Mouse (Mus musculus) limb, embryonic 10.5 days (tissue): ENCODE data around the gene Dlg2. TPM values are rescaled to one million over a fixed set of nuclear protein-coding genes. Genes with fewer than 3 reads are reported as not detected.

Experiments used
- DNase-seq: peaks from one replicate; pipeline ENCODE4 v3.0.0-alpha.2; 2017; ENCODE audit warnings: low spot score
- H3K27ac ChIP-seq: fragments of 300-500 bp; sonication (generic); 2 replicates; pipeline ENCODE4 v1.5.1; 2016; ENCODE audit warnings: mild to moderate bottlenecking
- H3K27me3 ChIP-seq: fragments of 300-500 bp; sonication (generic); 2 replicates; pipeline ENCODE4 v1.6.1; 2016; ENCODE audit warnings: low read depth, mild to moderate bottlenecking; ENCODE audit not compliant: poor library complexity, severe bottlenecking
- H3K36me3 ChIP-seq: fragments of 300-500 bp; sonication (generic); 2 replicates; pipeline ENCODE4 v1.6.1; 2016; ENCODE audit warnings: mild to moderate bottlenecking, moderate library complexity
- H3K4me1 ChIP-seq: fragments of 300-500 bp; sonication (generic); 2 replicates; pipeline ENCODE4 v1.6.1; 2016
- H3K4me3 ChIP-seq: fragments of 300-500 bp; sonication (generic); 2 replicates; pipeline ENCODE4 v1.5.1; 2016; ENCODE audit warnings: mild to moderate bottlenecking, moderate library complexity
- H3K9me3 ChIP-seq: fragments of 300-500 bp; sonication (generic); replicated peaks from 2 replicates; pipeline ENCODE4 v1.6.1; 2016; ENCODE audit warnings: mild to moderate bottlenecking
- WGBS: fragments of 180-500 bp; shearing (Covaris S2); methylation state at CpG from one replicate; pipeline ENCODE4 v1.1.7; 2016; 5-methylcytosine and 5-hydroxymethylcytosine counted together
- polyA plus RNA-seq: library from polyadenylated mRNA; unstranded; fragments of >200 nt; fragmentation: Nextera tagmentation; extraction: Ambion mirVana; gene quantifications from 2 replicates; pipeline ENCODE4 v1.2.1, GENCODE M21; 2016

Gene Dlg2
- polyA plus RNA-seq, 1 experiment from 2014 or later = 0.53 TPM

- Histone ChIP-seq H3K36me3 (no peaks in the 10 kb centered on the region), H3K27ac (no peak overlapping the region), H3K4me3 (no peak overlapping the region), H3K9me3 (no peaks in the 10 kb centered on the region), H3K27me3 (no peaks in the 10 kb centered on the region), H3K4me1 (no peaks in the 10 kb centered on the region)
- no peak for DNase-seq
These were observed 1096.8 kb downstream of the Dlg2 start for GRCm38 (mm10) chr7:91573321-91573720.

- H3K4me3 ChIP-seq = no peak overlapping the region
- 83% methylated on average over 6 of the region's 6 CpGs for WGBS
These were observed 1099.7 kb downstream of the Dlg2 start for GRCm38 (mm10) chr7:91576216-91576615.

DNA sequence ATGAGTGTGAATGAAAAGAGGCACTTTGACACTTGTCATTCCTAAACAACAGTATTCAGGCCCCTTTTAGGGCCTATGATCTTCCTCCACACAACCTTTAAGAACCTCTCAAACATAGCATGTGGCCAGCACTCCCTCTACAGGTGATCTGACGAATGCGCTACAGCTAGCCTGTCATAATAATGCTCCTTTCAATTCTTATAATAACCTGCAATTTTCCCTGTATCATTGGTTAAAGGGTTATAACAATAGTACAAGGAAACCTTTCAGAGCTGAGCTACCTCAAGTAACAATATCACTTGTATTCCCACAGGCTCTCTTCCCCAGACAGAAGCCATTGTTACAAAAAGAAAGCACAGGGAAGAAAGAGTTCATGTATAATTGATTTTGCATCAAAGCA is 1105.7 kb downstream of the Dlg2 start:
- 71% methylated on average over 2 of the region's 2 CpGs for WGBS
- no peak overlapping the region for H3K27ac ChIP-seq
- no peaks in the 10 kb centered on the region for H3K4me1 ChIP-seq
- DNase-seq = no peak
- H3K4me3 ChIP-seq = no peak overlapping the region
- H3K36me3 ChIP-seq = no peaks in the 10 kb centered on the region
- no peaks in the 10 kb centered on the region for H3K27me3 ChIP-seq
- H3K9me3 ChIP-seq = no peaks in the 10 kb centered on the region

More at GRCm38 (mm10) chr7:91576216-91576615, 1099.7 kb downstream of the Dlg2 start:
- Histone ChIP-seq H3K27ac (no peak overlapping the region), H3K9me3 (no peaks in the 10 kb centered on the region), H3K36me3 (no peaks in the 10 kb centered on the region), H3K4me1 (no peaks in the 10 kb centered on the region), H3K27me3 (no peaks in the 10 kb centered on the region)
- DNase-seq = no peak

DNA sequence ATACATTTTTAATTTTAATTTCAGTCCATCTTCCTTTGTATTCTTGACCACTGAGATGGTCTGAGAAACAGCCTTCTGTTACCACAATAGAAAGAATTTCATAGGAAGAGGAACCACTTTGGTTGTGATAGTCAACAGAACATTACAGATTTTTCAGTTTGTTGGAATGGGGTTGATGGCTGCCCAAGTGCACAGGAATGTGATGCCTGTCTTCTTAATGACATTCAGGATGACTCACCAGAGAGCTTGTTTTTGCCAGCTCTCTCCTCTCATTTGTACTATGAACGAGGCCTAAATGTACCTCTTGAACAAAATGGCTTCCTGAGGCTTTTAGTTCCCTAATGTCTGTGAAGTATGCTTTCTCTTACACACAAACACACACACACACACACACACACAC is 1107.1 kb downstream of the Dlg2 start:
- Histone ChIP-seq H3K9me3 (no peaks in the 10 kb centered on the region), H3K27me3 (no peaks in the 10 kb centered on the region), H3K4me3 (no peak overlapping the region), H3K36me3 (no peaks in the 10 kb centered on the region), H3K4me1 (no peaks in the 10 kb centered on the region), H3K27ac (no peak overlapping the region)
- DNase-seq = no peak
- 84% methylated on average over 1 of the region's 1 CpGs for WGBS

DNA sequence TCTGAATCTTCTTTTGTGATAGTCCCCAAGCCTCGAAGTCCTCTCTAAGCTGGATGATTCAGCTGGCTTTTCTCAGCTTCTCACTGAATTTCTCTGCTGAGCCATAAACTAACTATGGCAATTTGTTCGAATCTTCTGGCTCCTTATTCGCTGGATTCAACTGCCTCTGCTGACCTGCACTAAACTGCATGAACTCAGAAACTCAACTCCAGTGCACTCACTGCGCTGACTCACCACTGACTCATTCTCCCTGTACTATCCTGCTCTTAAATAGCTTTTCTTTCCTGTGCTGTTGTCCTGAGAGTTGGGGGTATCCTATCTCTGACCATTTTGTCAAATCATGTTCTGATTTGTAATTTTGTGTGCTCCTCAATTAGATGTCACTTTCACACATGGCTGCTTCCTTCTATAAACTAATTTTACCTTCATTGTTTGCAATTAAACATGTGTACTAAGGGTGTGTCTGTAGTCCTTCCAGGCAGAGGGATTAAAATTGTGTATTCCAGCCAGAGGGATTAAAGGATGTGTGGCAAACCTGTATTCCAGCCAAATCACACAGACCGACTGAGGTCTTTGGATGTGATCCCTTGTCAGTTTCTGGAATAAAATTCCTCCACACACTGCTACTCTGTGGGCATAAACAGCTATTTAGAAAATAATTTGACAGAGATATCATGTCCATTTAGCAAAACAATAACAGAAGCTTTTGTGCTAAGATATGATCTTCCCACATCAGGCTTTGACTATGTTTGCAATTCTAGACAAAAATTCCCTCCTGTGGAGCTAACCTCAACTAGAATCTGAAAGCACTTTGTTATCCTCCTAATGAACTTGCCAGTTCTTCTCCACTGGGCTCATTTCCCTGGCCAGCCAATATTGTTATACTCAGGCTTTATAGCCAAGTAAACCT is 1115.0 kb downstream of the Dlg2 start:
- DNase-seq = no peak
- 78% methylated on average over 5 of the region's 5 CpGs for WGBS
- no peak overlapping the region for H3K27ac ChIP-seq
- no peak overlapping the region for H3K4me3 ChIP-seq
- no peaks in the 10 kb centered on the region for H3K36me3 ChIP-seq
- no peaks in the 10 kb centered on the region for H3K27me3 ChIP-seq
- no peaks in the 10 kb centered on the region for H3K4me1 ChIP-seq
- no peaks in the 10 kb centered on the region for H3K9me3 ChIP-seq

- Histone ChIP-seq H3K4me1 (no peaks in the 10 kb centered on the region), H3K36me3 (no peaks in the 10 kb centered on the region), H3K9me3 (no peaks in the 10 kb centered on the region), H3K27me3 (no peaks in the 10 kb centered on the region), H3K27ac (no peak overlapping the region), H3K4me3 (no peak overlapping the region)
- DNase-seq = no peak
- 77% methylated on average over 4 of the region's 4 CpGs for WGBS
These were observed 1122.1 kb downstream of the Dlg2 start for GRCm38 (mm10) chr7:91598549-91598948.

- Histone ChIP-seq H3K9me3 (no peaks in the 10 kb centered on the region), H3K27ac (no peak overlapping the region), H3K27me3 (no peaks in the 10 kb centered on the region), H3K4me1 (no peaks in the 10 kb centered on the region), H3K4me3 (no peak overlapping the region), H3K36me3 (no peaks in the 10 kb centered on the region)
- no peak for DNase-seq
These were observed 1124.8 kb downstream of the Dlg2 start for GRCm38 (mm10) chr7:91601307-91601706.

GRCm38 (mm10) chr7:91603561-91603960 is 1127.1 kb downstream of the Dlg2 start:
- no peak overlapping the region for H3K27ac ChIP-seq
- no peak overlapping the region for H3K4me3 ChIP-seq
- H3K4me1 ChIP-seq = no peaks in the 10 kb centered on the region
- H3K9me3 ChIP-seq = no peaks in the 10 kb centered on the region
- DNase-seq = no peak
- no peaks in the 10 kb centered on the region for H3K36me3 ChIP-seq
- 82% methylated on average over 4 of the region's 4 CpGs for WGBS
- no peaks in the 10 kb centered on the region for H3K27me3 ChIP-seq

- Histone ChIP-seq H3K36me3 (no peaks in the 10 kb centered on the region), H3K4me3 (no peak overlapping the region), H3K9me3 (no peaks in the 10 kb centered on the region), H3K4me1 (no peaks in the 10 kb centered on the region), H3K27ac (no peak overlapping the region), H3K27me3 (no peaks in the 10 kb centered on the region)
- WGBS = 86% methylated on average over 1 of the region's 1 CpGs
- no peak for DNase-seq
These were observed 1176.6 kb downstream of the Dlg2 start for GRCm38 (mm10) chr7:91653033-91653432.

GRCm38 (mm10) chr7:91659498-91659897 is 1183.0 kb downstream of the Dlg2 start:
- H3K9me3 ChIP-seq = no peaks in the 10 kb centered on the region
- H3K27ac ChIP-seq = no peak overlapping the region
- H3K4me1 ChIP-seq = no peaks in the 10 kb centered on the region
- no peaks in the 10 kb centered on the region for H3K27me3 ChIP-seq
- H3K4me3 ChIP-seq = no peak overlapping the region
- WGBS = 79% methylated on average over 2 of the region's 2 CpGs
- no peaks in the 10 kb centered on the region for H3K36me3 ChIP-seq
- no peak for DNase-seq

DNA sequence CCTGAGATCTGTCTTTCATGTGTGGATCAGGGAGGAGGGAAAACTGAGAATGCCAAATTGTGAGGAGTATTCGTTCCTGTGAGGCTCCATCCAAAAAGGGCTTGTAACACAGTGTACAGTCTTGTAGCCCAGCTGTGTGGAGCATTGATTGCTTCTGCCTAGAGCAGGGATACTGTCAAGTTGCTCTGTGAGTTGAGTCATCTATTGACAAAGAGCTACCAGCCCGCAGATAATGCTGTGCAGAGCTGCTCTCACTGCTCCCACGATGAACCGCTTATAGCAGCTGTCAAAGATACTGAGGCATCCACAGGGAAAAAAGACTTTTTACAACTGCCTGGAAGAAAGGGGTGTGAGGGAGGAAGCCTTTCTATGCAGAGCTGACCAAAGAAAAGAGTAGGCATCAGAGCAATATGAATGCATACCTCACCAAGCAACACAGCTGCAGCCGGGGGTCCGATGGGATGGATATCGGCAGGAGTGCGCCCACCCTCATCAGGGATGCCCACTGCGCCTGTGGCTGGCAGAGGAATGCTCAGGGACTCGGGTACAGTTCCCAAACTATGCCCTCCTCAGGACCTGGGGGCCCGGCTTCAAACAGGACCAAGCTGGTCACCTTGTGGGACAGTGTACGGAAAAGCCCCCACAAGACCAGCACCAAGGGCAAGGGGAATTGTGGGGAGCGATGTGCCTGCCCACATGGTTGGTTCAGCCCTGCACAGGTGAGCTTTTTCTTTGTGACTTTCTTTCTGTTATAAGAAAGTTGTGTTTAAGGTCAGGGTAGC is 1196.0 kb downstream of the Dlg2 start:
- Histone ChIP-seq H3K9me3 (no peaks in the 10 kb centered on the region), H3K27ac (no peak overlapping the region), H3K27me3 (no peaks in the 10 kb centered on the region), H3K4me3 (no peak overlapping the region), H3K4me1 (no peaks in the 10 kb centered on the region), H3K36me3 (no peaks in the 10 kb centered on the region)
- DNase-seq = no peak
- 85% methylated on average over 13 of the region's 13 CpGs for WGBS

GRCm38 (mm10) chr7:91674401-91674800 is 1197.9 kb downstream of the Dlg2 start:
- no peak overlapping the region for H3K27ac ChIP-seq
- no peak overlapping the region for H3K4me3 ChIP-seq
- no peak for DNase-seq
- H3K27me3 ChIP-seq = no peaks in the 10 kb centered on the region
- H3K36me3 ChIP-seq = no peaks in the 10 kb centered on the region
- no peaks in the 10 kb centered on the region for H3K4me1 ChIP-seq
- no peaks in the 10 kb centered on the region for H3K9me3 ChIP-seq

DNA sequence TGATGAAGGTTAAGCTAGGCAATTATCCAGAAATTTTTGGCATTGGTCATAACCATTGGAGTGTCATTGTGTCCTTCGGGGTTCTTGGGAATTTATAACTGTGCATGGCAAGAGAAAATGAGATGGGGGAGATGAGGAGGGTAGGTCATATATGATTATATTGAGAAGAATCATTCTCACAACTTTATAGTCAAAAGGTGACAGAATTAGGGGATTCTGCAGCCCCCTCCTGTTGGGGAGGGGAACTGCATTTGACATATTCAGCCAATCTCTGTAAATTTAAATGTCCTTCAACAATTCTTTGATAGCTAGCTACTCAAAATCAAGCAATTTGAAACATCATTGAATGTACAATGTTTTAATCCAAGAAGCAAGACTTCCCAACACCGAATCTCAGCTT is 1201.5 kb downstream of the Dlg2 start:
- no peak overlapping the region for H3K27ac ChIP-seq
- DNase-seq = no peak
- H3K27me3 ChIP-seq = no peaks in the 10 kb centered on the region
- no peak overlapping the region for H3K4me3 ChIP-seq
- WGBS = 78% methylated on average over 2 of the region's 2 CpGs
- H3K9me3 ChIP-seq = no peaks in the 10 kb centered on the region
- H3K36me3 ChIP-seq = no peaks in the 10 kb centered on the region
- H3K4me1 ChIP-seq = no peaks in the 10 kb centered on the region
